Mouse (Mus musculus) adrenal gland, postnatal 25 days (tissue): ENCODE results near the gene Pet100. TPM values are rescaled to one million over a fixed set of nuclear protein-coding genes. Genes with fewer than 3 reads are reported as not detected.

ENCODE experiments used
- DNase-seq: peaks from one replicate; pipeline ENCODE4 v3.0.0; 2021; ENCODE audit warnings: mixed read lengths
- total RNA-seq: library from RNA; stranded (reverse); gene quantifications from 2 replicates; pipeline ENCODE4 v1.2.3, GENCODE M21; 2021

The Pet100 gene
- total RNA-seq, 1 experiment from 2014 or later: 117 TPM

- DNase-seq: no peak
These were observed 4.1 kb downstream of the Pet100 start, which contains the start of gene Pcp2 for GRCm38 (mm10) chr8:3625445-3625844. Pcp2 (minus strand) TSS chr8:3625545.

- DNase-seq: no peak
These were observed 5.6 kb downstream of the Pet100 start for GRCm38 (mm10) chr8:3626971-3627370.

- DNase-seq: no peak
These were observed 6.7 kb downstream of the Pet100 start for GRCm38 (mm10) chr8:3628014-3628413.

GRCm38 (mm10) chr8:3630647-3631477, 9.5 kb downstream of the Pet100 start, which contains the start of gene Stxbp2:
Stxbp2 (plus strand) TSS chr8:3630955.
- peak; percentile 80 for DNase-seq

GRCm38 (mm10) chr8:3631478-3631875, 10.1 kb downstream of the Pet100 start:
- DNase-seq: no peak

- peak; percentile 49 for DNase-seq
These were observed 24.5 kb downstream of the Pet100 start for GRCm38 (mm10) chr8:3645804-3646203.

GRCm38 (mm10) chr8:3646824-3647531, 25.6 kb downstream of the Pet100 start:
- DNase-seq: no peak

GRCm38 (mm10) chr8:3647561-3647960, 26.2 kb downstream of the Pet100 start:
- no peak for DNase-seq

GRCm38 (mm10) chr8:3648268-3648667, 26.9 kb downstream of the Pet100 start:
- no peak for DNase-seq

GRCm38 (mm10) chr8:3648990-3649389, 27.6 kb downstream of the Pet100 start:
- DNase-seq: no peak

- no peak for DNase-seq
These were observed 31.5 kb downstream of the Pet100 start for GRCm38 (mm10) chr8:3652845-3653244.

- DNase-seq: no peak
These were observed 33.6 kb downstream of the Pet100 start for GRCm38 (mm10) chr8:3654726-3655508.

GRCm38 (mm10) chr8:3655526-3655925, 34.2 kb downstream of the Pet100 start, which contains the start of gene Retn:
Retn (plus strand) TSS chr8:3655770.
- no peak for DNase-seq

- DNase-seq: peak; percentile 21
These were observed 35.5 kb downstream of the Pet100 start for GRCm38 (mm10) chr8:3656725-3657381.

GRCm38 (mm10) chr8:3660889-3661288, 39.5 kb downstream of the Pet100 start:
- DNase-seq: no peak

GRCm38 (mm10) chr8:3664405-3664804, 43.1 kb downstream of the Pet100 start:
- no peak for DNase-seq

- no peak for DNase-seq
These were observed 44.2 kb downstream of the Pet100 start, which contains the start of gene Mcemp1 for GRCm38 (mm10) chr8:3665507-3665906. Mcemp1 (plus strand) TSS chr8:3665754.

- DNase-seq: no peak
These were observed 49.0 kb downstream of the Pet100 start for GRCm38 (mm10) chr8:3670388-3670787.

- peak; percentile 85 for DNase-seq
These were observed 50.7 kb downstream of the Pet100 start, which contains the start of gene Fcor for GRCm38 (mm10) chr8:3671980-3672491. Fcor (minus strand) TSS chr8:3672362.

GRCm38 (mm10) chr8:3674671-3675070, 53.3 kb downstream of the Pet100 start:
- no peak for DNase-seq
